Mouse (Mus musculus) MEL (cell line): ENCODE results near the gene Xrcc6.

Experiments used
- CTCF ChIP-seq, 3 experiments: IDR thresholded peaks in 2 of 3; conservative IDR thresholded peaks in 1 of 3; 2 replicates each; pipeline ENCODE4 v1.5.1; 2011 to 2012; ENCODE audit warnings: low read length in 3 of 3, low read depth in 2 of 3, mild to moderate bottlenecking in 2 of 3, improper control_type of control experiment in 1 of 3, inconsistent platforms in 1 of 3, mixed read lengths in 1 of 3, moderate library complexity in 1 of 3; ENCODE audit not compliant: control insufficient read depth in 1 of 3, insufficient read depth in 1 of 3, poor library complexity in 1 of 3, severe bottlenecking in 1 of 3
- EP300 ChIP-seq, 2 experiments: IDR thresholded peaks; 2 replicates each; pipeline ENCODE4 v1.6.1; 2011; ENCODE audit warnings: improper control_type of control experiment in 2 of 2, low read length in 2 of 2, low read depth in 1 of 2, mild to moderate bottlenecking in 1 of 2
- GATA1 ChIP-seq: IDR thresholded peaks from 2 replicates; pipeline ENCODE4 v1.6.1; 2011; ENCODE audit warnings: low read depth, low read length, improper control_type of control experiment
- MAFK ChIP-seq: IDR thresholded peaks from 2 replicates; pipeline ENCODE4 v1.6.1; 2011; ENCODE audit warnings: low read depth, mild to moderate bottlenecking, low read length, improper control_type of control experiment, borderline replicate concordance
- POLR2A ChIP-seq, 2 experiments: IDR thresholded peaks; 2 replicates each; pipeline ENCODE4 v1.6.1; 2011 to 2012; ENCODE audit warnings: low read length in 2 of 2, mild to moderate bottlenecking in 2 of 2, control low read depth in 1 of 2, improper control_type of control experiment in 1 of 2, low read depth in 1 of 2, moderate library complexity in 1 of 2; ENCODE audit not compliant: control insufficient read depth in 1 of 2, insufficient read depth in 1 of 2, poor library complexity in 1 of 2
- POLR2AphosphoS5 ChIP-seq: IDR thresholded peaks from 2 replicates; pipeline ENCODE4 v1.6.1; 2012; ENCODE audit warnings: low read depth, borderline replicate concordance, mild to moderate bottlenecking, inconsistent platforms, low read length, moderate library complexity, mixed read lengths
- RAD21 ChIP-seq: IDR thresholded peaks from 2 replicates; pipeline ENCODE4 v1.6.1; 2011; ENCODE audit warnings: mild to moderate bottlenecking, low read depth, low read length, improper control_type of control experiment
- SIN3A ChIP-seq: IDR thresholded peaks from 2 replicates; pipeline ENCODE4 v1.6.1; 2012; ENCODE audit warnings: low read length, improper control_type of control experiment, inconsistent platforms
- TAL1 ChIP-seq: IDR thresholded peaks from 2 replicates; pipeline ENCODE4 v1.6.1; 2012; ENCODE audit warnings: mild to moderate bottlenecking, inconsistent platforms, low read length, moderate library complexity, mixed read lengths
- TBP ChIP-seq: IDR thresholded peaks from 2 replicates; pipeline ENCODE4 v1.8.0; 2011; ENCODE audit warnings: low read depth, low read length, improper control_type of control experiment

DNA sequence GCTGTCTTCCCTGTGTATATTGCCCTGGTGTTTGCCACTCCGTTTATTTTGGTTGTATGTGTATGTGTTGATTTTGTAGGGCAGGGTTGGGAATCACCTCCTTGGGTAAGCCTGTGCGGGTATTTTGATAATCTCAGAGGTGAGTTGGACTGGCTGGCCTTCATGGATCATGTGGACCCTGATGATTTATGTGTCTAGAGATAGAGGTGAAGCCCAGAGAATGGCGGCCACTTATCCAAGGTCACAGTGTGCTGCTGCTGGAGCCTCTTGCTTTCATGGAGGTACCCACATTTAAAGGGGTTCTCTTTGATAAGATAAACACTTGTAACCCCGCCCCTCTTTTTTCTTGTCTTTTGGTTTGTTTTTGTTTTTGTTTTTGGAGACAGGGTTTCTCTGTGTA lies 47.9 kb upstream of the Xrcc6 start:
- TF ChIP-seq CTCF (IDR thresholded peaks at IDR 0.05 in 2 of 3, conservative IDR thresholded peaks at IDR 0.05 in 1 of 3; ENCODE audit: control insufficient read depth in 1 of 3, insufficient read depth in 1 of 3, low read depth in 2 of 3, low read length in 3 of 3, poor library complexity in 1 of 3, severe bottlenecking in 1 of 3) (no peak), SIN3A (no peak), GATA1 (no peak), POLR2A (IDR thresholded peaks at IDR 0.05; ENCODE audit: control insufficient read depth in 1 of 2, insufficient read depth in 1 of 2, low read depth in 1 of 2, low read length in 2 of 2, poor library complexity in 1 of 2) (no peak), RAD21 (no peak), TBP (no peak), EP300 (IDR thresholded peaks at IDR 0.05; ENCODE audit: low read depth in 1 of 2, low read length in 2 of 2) (no peak), TAL1 (no peak), MAFK (no peak), POLR2AphosphoS5 (no peak)
